Mouse (Mus musculus): ENCODE results near the gene Pitpna. TPM values are rescaled to one million over a fixed set of nuclear protein-coding genes. Genes with fewer than 3 reads are reported as not detected.
A peak's percentile ranks its signal among the peaks of the same experiment; 100 is the strongest.
"Not testable (repeated sequence)": the region's sequence is repeated elsewhere in the genome, so short reads cannot be mapped to it uniquely, and the experiment has no call there.

The Pitpna gene
- total and polyA plus RNA-seq, 3 experiments, result 57.2 to 99.1 (median 96.6) TPM

GRCm38 (mm10) chr11:75592612-75593011 is 4.7 kb downstream of the Pitpna start:
- H3K4me1 ChIP-seq (ENCODE audit: control insufficient read depth, insufficient read depth, low read length), result peaks cover 17% of the 10 kb centered on the region
- H3K27me3 ChIP-seq (ENCODE audit: control insufficient read depth, insufficient read depth, low read length), result no peaks in the 10 kb centered on the region
- WGBS, result 60% methylated on average over 5 of the region's 5 CpGs
- no peak overlapping the region for H3K9ac ChIP-seq (ENCODE audit: low read depth, low read length)
- DNase-seq, result peak in 1 of 2 experiments; percentile 44
- no peaks in the 10 kb centered on the region; the same call in 1 of the 2 replicates for H3K36me3 ChIP-seq (ENCODE audit: control insufficient read depth, insufficient read depth, low read length)
- intact Hi-C loops (cut with DNase I), result no loop called here
- no peak overlapping the region for H3K27ac ChIP-seq
- H3K4me3 ChIP-seq, result no peak overlapping the region
- no peak for TF ChIP-seq EP300 (IDR thresholded peaks at IDR 0.05; ENCODE audit: insufficient read depth, low read depth, low read length)
- TF ChIP-seq CTCF (IDR thresholded peaks at IDR 0.05), result no peak
- TF ChIP-seq POLR2A (IDR thresholded peaks at IDR 0.05; ENCODE audit: insufficient read depth, low read depth, low read length), result no peak
- peaks cover 6% of the 10 kb centered on the region for H3K79me2 ChIP-seq (replicated peaks; ENCODE audit: control insufficient read depth, insufficient read depth, low read length)

GRCm38 (mm10) chr11:75594431-75594830 is 6.5 kb downstream of the Pitpna start:
- TF ChIP-seq POLR2A (IDR thresholded peaks at IDR 0.05; ENCODE audit: insufficient read depth, low read depth, low read length) (no peak), CTCF (IDR thresholded peaks at IDR 0.05) (no peak), EP300 (IDR thresholded peaks at IDR 0.05; ENCODE audit: insufficient read depth, low read depth, low read length) (no peak)
- DNase-seq, result peak; percentile 36 to 55
- H3K9ac ChIP-seq (ENCODE audit: low read depth, low read length), result no peak overlapping the region
- peaks cover 11% of the 10 kb centered on the region for H3K4me1 ChIP-seq (ENCODE audit: control insufficient read depth, insufficient read depth, low read length)
- no peak overlapping the region for H3K27ac ChIP-seq
- no peaks in the 10 kb centered on the region; the same call in 1 of the 2 replicates for H3K36me3 ChIP-seq (ENCODE audit: control insufficient read depth, insufficient read depth, low read length)
- intact Hi-C loops (cut with DNase I), result no loop called here
- peaks cover 2% of the 10 kb centered on the region; the same call in 1 of the 2 replicates for H3K79me2 ChIP-seq (replicated peaks; ENCODE audit: control insufficient read depth, insufficient read depth, low read length)
- no peak overlapping the region for H3K4me3 ChIP-seq
- 74% methylated on average over 9 of the region's 9 CpGs for WGBS
- H3K27me3 ChIP-seq (ENCODE audit: control insufficient read depth, insufficient read depth, low read length), result no peaks in the 10 kb centered on the region

- Histone ChIP-seq H3K79me2 (replicated peaks; ENCODE audit: control insufficient read depth, insufficient read depth, low read length) (0 out of 2 replicates have a peak, but pooled peaks cover 2% of the 10 kb centered on the region), H3K4me3 (no peak overlapping the region), H3K4me1 (ENCODE audit: control insufficient read depth, insufficient read depth, low read length) (peaks cover 7% of the 10 kb centered on the region), H3K9ac (ENCODE audit: low read depth, low read length) (no peak overlapping the region), H3K27ac (no peak overlapping the region), H3K36me3 (ENCODE audit: control insufficient read depth, insufficient read depth, low read length) (no peaks in the 10 kb centered on the region; the same call in 1 of the 2 replicates), H3K27me3 (ENCODE audit: control insufficient read depth, insufficient read depth, low read length) (no peaks in the 10 kb centered on the region)
- no peak for DNase-seq
- intact Hi-C loops (cut with DNase I), result no loop called here
- TF ChIP-seq CTCF (IDR thresholded peaks at IDR 0.05), result no peak
- TF ChIP-seq POLR2A (IDR thresholded peaks at IDR 0.05; ENCODE audit: insufficient read depth, low read depth, low read length), result no peak
- TF ChIP-seq EP300 (IDR thresholded peaks at IDR 0.05; ENCODE audit: insufficient read depth, low read depth, low read length), result no peak
- WGBS, result 44% methylated on average over 2 of the region's 2 CpGs
Measured at GRCm38 (mm10) chr11:75595404-75595803, 7.5 kb downstream of the Pitpna start.

GRCm38 (mm10) chr11:75595816-75596215 is 7.9 kb downstream of the Pitpna start:
- TF ChIP-seq EP300 (IDR thresholded peaks at IDR 0.05; ENCODE audit: insufficient read depth, low read depth, low read length), result no peak
- TF ChIP-seq POLR2A (IDR thresholded peaks at IDR 0.05; ENCODE audit: insufficient read depth, low read depth, low read length), result no peak
- no peak for TF ChIP-seq CTCF (IDR thresholded peaks at IDR 0.05)
- intact Hi-C loops (cut with DNase I), result no loop called here
- H3K4me3 ChIP-seq, result no peak overlapping the region
- 70% methylated on average over 7 of the region's 7 CpGs for WGBS
- H3K9ac ChIP-seq (ENCODE audit: low read depth, low read length), result no peak overlapping the region
- no peak for DNase-seq
- H3K27ac ChIP-seq, result no peak overlapping the region
- 0 out of 2 replicates have a peak, but pooled peaks cover 2% of the 10 kb centered on the region for H3K79me2 ChIP-seq (replicated peaks; ENCODE audit: control insufficient read depth, insufficient read depth, low read length)
- H3K36me3 ChIP-seq (ENCODE audit: control insufficient read depth, insufficient read depth, low read length), result no peaks in the 10 kb centered on the region; the same call in 1 of the 2 replicates
- H3K4me1 ChIP-seq (ENCODE audit: control insufficient read depth, insufficient read depth, low read length), result peaks cover 6% of the 10 kb centered on the region
- no peaks in the 10 kb centered on the region for H3K27me3 ChIP-seq (ENCODE audit: control insufficient read depth, insufficient read depth, low read length)

GRCm38 (mm10) chr11:75596726-75597255 is 8.9 kb downstream of the Pitpna start:
- H3K4me1 ChIP-seq (ENCODE audit: control insufficient read depth, insufficient read depth, low read length), result peaks cover 6% of the 10 kb centered on the region
- intact Hi-C loops (cut with DNase I), result no loop called here
- H3K9ac ChIP-seq (ENCODE audit: low read depth, low read length), result no peak overlapping the region
- peak overlapping the region; percentile 26 for H3K27ac ChIP-seq
- 0 out of 2 replicates have a peak, but pooled peaks cover 2% of the 10 kb centered on the region for H3K79me2 ChIP-seq (replicated peaks; ENCODE audit: control insufficient read depth, insufficient read depth, low read length)
- no peaks in the 10 kb centered on the region; the same call in 1 of the 2 replicates for H3K36me3 ChIP-seq (ENCODE audit: control insufficient read depth, insufficient read depth, low read length)
- 22% methylated on average over 3 of the region's 3 CpGs for WGBS
- TF ChIP-seq POLR2A (IDR thresholded peaks at IDR 0.05; ENCODE audit: insufficient read depth, low read depth, low read length), result no peak
- no peak for TF ChIP-seq CTCF (IDR thresholded peaks at IDR 0.05)
- TF ChIP-seq EP300 (IDR thresholded peaks at IDR 0.05; ENCODE audit: insufficient read depth, low read depth, low read length), result no peak
- H3K4me3 ChIP-seq, result no peak overlapping the region
- DNase-seq, result peak; percentile 61 to 71
- no peaks in the 10 kb centered on the region for H3K27me3 ChIP-seq (ENCODE audit: control insufficient read depth, insufficient read depth, low read length)

- Histone ChIP-seq H3K27ac (no peak overlapping the region), H3K79me2 (replicated peaks; ENCODE audit: control insufficient read depth, insufficient read depth, low read length) (0 out of 2 replicates have a peak, but pooled peaks cover 2% of the 10 kb centered on the region), H3K27me3 (ENCODE audit: control insufficient read depth, insufficient read depth, low read length) (no peaks in the 10 kb centered on the region), H3K4me3 (no peak overlapping the region), H3K36me3 (ENCODE audit: control insufficient read depth, insufficient read depth, low read length) (no peaks in the 10 kb centered on the region; the same call in 1 of the 2 replicates), H3K9ac (ENCODE audit: low read depth, low read length) (no peak overlapping the region), H3K4me1 (ENCODE audit: control insufficient read depth, insufficient read depth, low read length) (peaks cover 6% of the 10 kb centered on the region)
- no peak for DNase-seq
- TF ChIP-seq POLR2A (IDR thresholded peaks at IDR 0.05; ENCODE audit: insufficient read depth, low read depth, low read length), result no peak
- TF ChIP-seq CTCF (IDR thresholded peaks at IDR 0.05), result no peak
- TF ChIP-seq EP300 (IDR thresholded peaks at IDR 0.05; ENCODE audit: insufficient read depth, low read depth, low read length), result no peak
- intact Hi-C loops (cut with DNase I), result no loop called here
- WGBS, result 81% methylated on average over 6 of the region's 6 CpGs
Measured at GRCm38 (mm10) chr11:75598004-75598403, 10.1 kb downstream of the Pitpna start.

- H3K27ac ChIP-seq; H3K27me3 ChIP-seq (ENCODE audit: control insufficient read depth, insufficient read depth, low read length); DNase-seq; H3K9ac ChIP-seq (ENCODE audit: low read depth, low read length); H3K36me3 ChIP-seq (ENCODE audit: control insufficient read depth, insufficient read depth, low read length); H3K4me1 ChIP-seq (ENCODE audit: control insufficient read depth, insufficient read depth, low read length); intact Hi-C loops (cut with DNase I); H3K79me2 ChIP-seq (replicated peaks; ENCODE audit: control insufficient read depth, insufficient read depth, low read length); H3K4me3 ChIP-seq: not testable (repeated sequence)
- WGBS, result 94% methylated on average over 17 of the region's 17 CpGs
Measured at GRCm38 (mm10) chr11:75599802-75600201, 11.9 kb downstream of the Pitpna start.

All from heart, adult 2 months (tissue).